Mouse (Mus musculus): ENCODE results near the gene Nfe2l2. TPM values are rescaled to one million over a fixed set of nuclear protein-coding genes. Genes with fewer than 3 reads are reported as not detected.

Nfe2l2 gene
- 58.0 and 76.1 TPM in 2 replicates for polyA plus RNA-seq (2012; rRNA removed; ENCODE audit: low replicate concordance)

DNA sequence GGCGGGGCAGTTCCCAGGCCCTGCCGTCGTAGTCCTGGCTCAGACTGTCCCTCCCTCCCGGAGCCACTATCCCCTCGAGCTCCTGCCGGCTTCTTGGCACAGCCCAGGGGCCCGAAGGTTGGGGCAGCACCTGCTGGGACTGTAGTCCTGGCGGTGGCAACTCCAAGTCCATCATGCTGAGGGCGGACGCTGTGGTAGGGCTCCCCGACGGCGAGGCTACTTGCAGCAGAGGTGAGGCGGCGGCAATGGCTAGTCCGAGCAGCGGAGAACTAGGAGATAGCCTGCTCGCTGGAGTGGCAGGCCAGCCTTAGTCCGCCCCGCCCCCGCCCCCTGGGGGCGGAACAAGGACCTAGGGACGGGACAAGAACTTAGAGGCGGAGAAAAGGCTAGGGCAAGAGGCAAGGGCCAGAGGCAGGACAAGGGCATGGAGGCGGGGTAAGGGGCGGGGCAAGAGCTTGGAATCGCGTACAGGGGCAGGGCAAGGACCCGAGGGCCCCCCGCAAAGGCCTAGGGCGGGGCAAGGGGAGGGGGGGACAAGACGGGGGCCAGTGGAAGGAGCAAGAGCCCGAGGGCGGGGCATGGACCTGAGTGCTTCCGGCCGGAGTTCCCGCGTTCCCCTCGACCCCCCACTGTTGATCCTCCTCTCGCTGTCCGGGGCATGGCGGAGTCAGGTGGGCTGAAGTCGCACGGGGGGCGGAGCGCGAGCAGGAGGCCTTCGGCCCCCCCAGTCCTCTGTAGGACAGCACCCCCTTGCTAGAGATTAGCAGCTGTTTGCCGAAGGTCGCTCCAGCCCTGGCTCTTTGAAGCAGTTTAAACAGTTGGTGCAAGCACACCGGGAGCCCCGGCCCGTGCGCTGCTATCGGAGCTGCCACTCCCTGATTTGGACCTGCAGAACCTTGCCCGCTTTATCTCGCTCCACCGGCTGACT lies at the start of gene Nfe2l2:
TSS of gene Nfe2l2 (minus strand) at position 408 of the 928 bp plus-strand sequence.

DNA sequence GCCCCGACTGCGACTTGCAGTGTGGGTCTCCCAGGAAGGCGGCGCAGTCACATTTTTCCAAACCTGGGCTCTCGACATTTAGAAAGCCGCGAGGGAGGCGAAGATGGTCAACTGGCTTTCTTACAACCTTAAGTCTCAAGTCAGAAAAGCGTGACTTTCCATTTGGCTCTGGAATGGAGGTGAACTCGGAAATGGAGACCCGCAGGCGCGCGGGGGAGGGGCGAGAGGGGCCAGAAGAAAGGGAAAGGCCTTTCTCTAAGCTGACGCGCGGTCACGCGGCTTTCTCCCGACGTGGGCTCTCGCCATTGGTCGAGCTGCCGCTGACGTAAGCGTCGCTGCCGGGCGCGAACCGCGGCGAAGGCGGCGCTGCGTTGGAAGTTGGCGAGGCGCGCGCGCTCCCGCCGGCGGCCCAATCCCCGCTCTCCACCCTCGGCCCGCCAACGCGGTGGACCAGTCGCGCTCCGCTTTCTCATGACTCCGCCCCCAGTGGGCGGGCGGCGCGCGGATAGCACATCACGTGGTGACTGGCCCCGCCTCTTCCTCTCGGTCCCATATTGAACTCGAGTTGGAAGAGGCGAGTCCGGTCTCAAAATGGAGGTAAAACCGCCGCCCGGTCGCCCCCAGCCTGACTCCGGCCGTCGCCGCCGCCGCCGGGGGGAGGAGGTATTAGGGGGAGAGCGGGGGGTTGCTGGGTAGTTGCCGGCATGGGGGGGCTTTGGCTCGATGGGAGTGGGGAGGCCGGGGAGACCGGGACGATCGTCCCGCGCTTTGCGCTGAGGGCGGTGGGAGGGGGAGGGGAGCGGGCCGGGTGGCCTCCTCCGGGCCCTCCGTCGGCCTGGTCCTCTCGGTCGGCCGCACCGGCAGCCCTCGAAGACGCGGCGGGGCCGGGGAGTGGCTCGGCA lies 45.5 kb downstream of the Nfe2l2 start, which contains the start of gene Hnrnpa3:
TSS of gene Hnrnpa3 (plus strand) at position 535 of the 902 bp plus-strand sequence.

Other genes with a start within 250 kb of the Nfe2l2 start
- gene Hnrnpa3, start 45.4 kb downstream of the Nfe2l2 start, polyA plus RNA-seq (2012; rRNA removed; ENCODE audit: low replicate concordance), result 16.8 and 32.8 TPM in 2 replicates
- 5.7 and 8.3 TPM in 2 replicates for gene Agps, start 127.5 kb upstream of the Nfe2l2 start, polyA plus RNA-seq (2012; rRNA removed; ENCODE audit: low replicate concordance)
- 11.8 and 14.4 TPM in 2 replicates for gene Ttc30b, start 233.9 kb upstream of the Nfe2l2 start, polyA plus RNA-seq (2012; rRNA removed; ENCODE audit: low replicate concordance)